Mouse (Mus musculus): ENCODE results near the gene Rnaseh1. TPM values are rescaled to one million over a fixed set of nuclear protein-coding genes. Genes with fewer than 3 reads are reported as not detected.

Rnaseh1 gene
- polyA plus RNA-seq, 1 experiment: 18.7 TPM

DNA sequence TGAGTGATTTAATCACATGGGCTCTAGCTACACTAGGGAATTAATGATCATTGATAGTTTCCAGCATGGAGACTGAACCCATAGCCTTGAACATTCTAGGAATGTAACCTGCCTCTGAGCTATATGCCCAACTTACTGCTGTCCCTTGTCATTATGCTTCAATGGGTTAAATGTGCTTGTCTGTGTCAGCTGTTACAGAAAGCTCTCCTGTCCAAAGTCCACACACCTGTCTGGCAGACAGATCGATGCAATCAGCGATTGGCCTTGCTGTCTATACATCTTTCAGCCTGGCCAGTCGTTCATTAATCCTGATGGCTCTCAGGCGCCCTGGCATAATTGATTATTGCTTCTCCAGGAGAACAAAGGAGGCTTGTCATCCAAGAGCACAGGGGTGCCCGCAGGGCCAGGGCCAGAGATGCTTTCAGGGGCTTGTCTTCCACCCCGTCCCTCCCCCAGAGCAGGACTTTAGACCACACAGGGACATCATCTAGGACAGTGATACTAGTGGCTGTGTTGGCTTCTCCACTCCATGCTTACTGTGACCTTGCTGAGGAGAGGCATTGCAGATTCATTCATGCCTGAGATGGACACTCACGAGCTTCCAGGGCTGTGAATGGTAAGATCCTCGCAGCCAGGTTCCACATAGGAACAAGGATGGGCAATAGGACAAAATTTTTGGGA lies 36.9 kb downstream of the Rnaseh1 start:
- TF ChIP-seq CTCF (IDR thresholded peaks at IDR 0.05; ENCODE audit: extremely low read depth, insufficient read depth, low read length): no peak
- peaks cover 8% of the 10 kb centered on the region; the same call in 1 of the 2 replicates for H3K4me1 ChIP-seq (ENCODE audit: control insufficient read depth, insufficient read depth, low read length)
- H3K4me3 ChIP-seq (ENCODE audit: insufficient read depth, low read length): no peak overlapping the region
- H3K27ac ChIP-seq (ENCODE audit: insufficient read depth, low read length): no peak overlapping the region

DNA sequence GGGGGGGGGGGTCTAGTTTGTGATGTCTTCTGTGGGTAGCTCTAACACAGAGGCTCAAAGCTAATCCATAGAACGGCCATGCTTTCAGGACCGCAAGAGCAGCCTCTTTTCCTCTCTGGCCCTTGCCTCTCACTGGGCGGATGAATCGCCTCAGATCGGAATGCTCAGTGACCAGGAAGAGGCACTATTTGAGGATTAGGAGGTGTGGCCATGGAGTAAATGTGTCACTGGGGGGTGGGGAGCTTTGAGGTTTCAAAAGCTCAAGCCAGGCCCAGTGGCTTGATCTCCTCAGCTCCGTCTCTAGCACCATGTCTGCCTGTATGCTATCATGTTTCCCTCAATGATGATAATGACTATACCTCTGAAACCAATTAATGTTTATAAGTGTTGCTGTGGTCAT lies 39.6 kb downstream of the Rnaseh1 start:
- no peak for TF ChIP-seq CTCF (IDR thresholded peaks at IDR 0.05; ENCODE audit: extremely low read depth, insufficient read depth, low read length)
- no peak for TF ChIP-seq POLR2A (IDR thresholded peaks at IDR 0.05; ENCODE audit: extremely low read depth, insufficient read depth, low read length)

DNA sequence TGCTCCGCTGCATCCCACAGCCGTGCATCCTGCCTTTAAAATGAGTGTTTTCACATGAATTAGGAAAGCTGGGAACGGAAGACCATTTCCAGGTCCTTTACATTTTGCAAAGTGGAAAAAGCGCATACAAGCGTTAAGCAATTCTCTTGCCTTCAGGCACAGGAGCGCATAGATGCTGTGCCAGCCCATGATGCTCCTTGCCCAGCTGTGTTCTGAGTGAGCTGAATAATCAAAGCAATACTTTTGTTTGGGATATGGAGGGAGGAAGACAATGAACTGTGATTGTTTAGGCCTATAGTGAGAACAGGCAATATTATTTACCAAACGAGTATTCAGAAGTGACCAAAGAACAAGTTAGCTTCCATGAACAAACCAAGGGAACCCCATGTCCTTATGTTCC lies 41.3 kb downstream of the Rnaseh1 start:
- no peak for TF ChIP-seq POLR2A (IDR thresholded peaks at IDR 0.05; ENCODE audit: extremely low read depth, insufficient read depth, low read length)
- TF ChIP-seq CTCF (IDR thresholded peaks at IDR 0.05; ENCODE audit: extremely low read depth, insufficient read depth, low read length): no peak
- Histone ChIP-seq H3K4me3 (ENCODE audit: insufficient read depth, low read length) (no peak overlapping the region), H3K4me1 (ENCODE audit: control insufficient read depth, insufficient read depth, low read length) (peaks cover 3% of the 10 kb centered on the region; the same call in 1 of the 2 replicates), H3K27ac (ENCODE audit: insufficient read depth, low read length) (peak overlapping the region; percentile 84)

More for the DNA sequence above, 39.6 kb downstream of the Rnaseh1 start:
- Histone ChIP-seq H3K4me1 (ENCODE audit: control insufficient read depth, insufficient read depth, low read length) (peaks cover 8% of the 10 kb centered on the region; the same call in 1 of the 2 replicates), H3K27ac (ENCODE audit: insufficient read depth, low read length) (no peak overlapping the region), H3K4me3 (ENCODE audit: insufficient read depth, low read length) (no peak overlapping the region)

DNA sequence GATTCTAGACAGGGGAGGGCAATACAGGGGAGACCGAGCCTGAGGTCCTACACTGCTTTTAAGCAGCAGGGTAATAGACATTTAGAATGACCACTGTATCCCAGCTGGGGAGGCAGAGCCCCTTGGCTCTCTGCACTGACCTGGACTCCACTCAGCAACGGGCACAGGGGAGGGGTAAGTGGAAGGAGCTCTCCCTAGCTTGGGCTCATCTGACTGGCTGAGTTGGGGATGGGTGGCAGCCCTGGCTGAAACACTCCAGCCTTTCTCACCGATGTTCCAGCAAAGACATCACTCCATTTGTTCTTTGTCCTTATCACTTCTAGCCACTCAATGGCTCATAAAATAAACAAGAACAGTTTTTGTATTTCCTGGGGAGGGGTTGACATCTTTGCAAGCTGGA lies 44.3 kb downstream of the Rnaseh1 start:
- no peak for TF ChIP-seq CTCF (IDR thresholded peaks at IDR 0.05; ENCODE audit: extremely low read depth, insufficient read depth, low read length)
- TF ChIP-seq POLR2A (IDR thresholded peaks at IDR 0.05; ENCODE audit: extremely low read depth, insufficient read depth, low read length): no peak
- peaks cover 6% of the 10 kb centered on the region for H3K4me1 ChIP-seq (ENCODE audit: control insufficient read depth, insufficient read depth, low read length)
- H3K27ac ChIP-seq (ENCODE audit: insufficient read depth, low read length): 0 out of 2 replicates have a peak overlapping the region, but pooled peaks have one; percentile 16

DNA sequence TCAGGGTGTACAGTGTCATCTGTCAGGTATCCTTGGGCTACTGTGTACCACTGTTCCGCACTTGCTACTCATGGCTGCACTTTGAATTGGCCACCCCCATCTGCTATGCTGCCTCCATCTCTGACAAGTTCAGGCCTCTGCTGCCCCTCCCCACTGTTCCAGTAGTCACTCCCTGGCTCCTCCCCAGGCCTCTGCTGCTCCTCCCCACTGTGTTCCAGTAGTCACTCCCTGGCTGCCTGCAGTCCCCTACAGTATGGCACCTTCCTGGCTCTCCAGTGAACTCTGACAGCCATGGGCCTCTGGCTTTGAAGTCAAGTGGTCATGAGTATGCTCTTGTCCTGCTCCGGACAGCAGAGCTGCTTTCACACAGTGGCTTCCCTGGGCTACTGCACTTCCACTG lies 44.8 kb downstream of the Rnaseh1 start:
- no peak for TF ChIP-seq CTCF (IDR thresholded peaks at IDR 0.05; ENCODE audit: extremely low read depth, insufficient read depth, low read length)
- TF ChIP-seq POLR2A (IDR thresholded peaks at IDR 0.05; ENCODE audit: extremely low read depth, insufficient read depth, low read length): no peak
- Histone ChIP-seq H3K27ac (ENCODE audit: insufficient read depth, low read length) (peak overlapping the region; percentile 16), H3K4me1 (ENCODE audit: control insufficient read depth, insufficient read depth, low read length) (peaks cover 6% of the 10 kb centered on the region), H3K4me3 (ENCODE audit: insufficient read depth, low read length) (no peak overlapping the region)

More for the DNA sequence above, 44.3 kb downstream of the Rnaseh1 start:
- H3K4me3 ChIP-seq (ENCODE audit: insufficient read depth, low read length): no peak overlapping the region

DNA sequence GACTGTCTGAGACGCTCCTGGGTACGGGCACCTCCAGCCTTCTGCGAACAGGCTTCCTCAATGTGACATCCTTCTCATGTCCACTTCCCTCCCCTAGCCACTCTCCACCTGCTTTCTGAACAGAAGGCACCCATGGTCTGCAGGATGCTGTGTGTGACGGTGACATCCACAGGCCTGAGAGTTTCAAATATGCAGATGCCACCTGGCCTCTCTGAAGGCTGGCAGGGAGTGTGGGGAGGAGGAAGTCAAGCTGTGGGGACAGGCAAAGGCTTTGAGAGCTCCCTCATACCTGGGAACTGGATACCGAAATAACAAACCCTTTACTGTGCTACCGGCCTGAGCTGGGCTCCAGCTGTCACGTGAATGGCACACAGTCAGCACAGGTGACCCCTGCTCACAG lies 45.4 kb downstream of the Rnaseh1 start:
- peak overlapping the region; percentile 16 for H3K27ac ChIP-seq (ENCODE audit: insufficient read depth, low read length)
- H3K4me3 ChIP-seq (ENCODE audit: insufficient read depth, low read length): no peak overlapping the region
- H3K4me1 ChIP-seq (ENCODE audit: control insufficient read depth, insufficient read depth, low read length): peaks cover 6% of the 10 kb centered on the region
- TF ChIP-seq POLR2A (IDR thresholded peaks at IDR 0.05; ENCODE audit: extremely low read depth, insufficient read depth, low read length) (no peak), CTCF (IDR thresholded peaks at IDR 0.05; ENCODE audit: extremely low read depth, insufficient read depth, low read length) (no peak)

DNA sequence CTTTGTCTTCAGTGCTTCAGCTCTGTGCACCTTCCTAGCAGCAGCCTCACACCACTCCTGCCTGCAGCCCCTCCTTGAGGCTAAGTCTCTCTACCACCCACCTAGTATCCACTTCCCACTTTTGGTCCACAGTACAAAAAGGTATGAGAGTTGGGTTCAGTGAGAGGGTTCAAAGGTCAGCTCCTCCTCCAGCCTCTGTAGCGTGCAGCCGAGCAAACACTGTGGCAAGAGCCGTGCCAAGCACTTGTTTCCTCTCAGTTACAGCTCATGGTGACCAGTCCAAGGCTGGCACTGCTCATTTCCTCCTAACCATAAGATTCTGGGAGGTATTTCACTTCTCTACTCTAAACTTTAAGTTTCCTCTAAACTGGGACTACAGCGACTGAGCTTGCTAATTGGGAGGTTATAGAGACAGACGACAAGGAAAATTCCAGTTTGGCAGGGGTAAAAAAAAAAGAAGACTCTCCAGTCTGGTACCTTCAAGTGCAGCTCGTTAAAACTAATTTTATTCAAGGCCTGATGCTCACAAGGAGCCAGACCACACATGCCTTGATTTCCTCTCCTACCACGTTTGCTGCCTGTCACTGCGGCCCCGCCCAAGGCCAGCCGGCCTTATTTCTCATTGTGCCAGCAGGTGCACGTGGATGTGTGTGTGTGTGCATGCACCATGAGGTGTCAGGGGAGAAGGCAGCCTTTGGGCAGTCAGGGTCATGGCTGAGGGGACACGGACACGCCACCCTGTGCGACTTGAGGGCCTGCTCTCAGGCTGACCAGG lies 48.6 kb downstream of the Rnaseh1 start:
- Histone ChIP-seq H3K27ac (ENCODE audit: insufficient read depth, low read length) (peak overlapping the region; percentile 65), H3K4me1 (ENCODE audit: control insufficient read depth, insufficient read depth, low read length) (peaks cover 10% of the 10 kb centered on the region), H3K4me3 (ENCODE audit: insufficient read depth, low read length) (no peak overlapping the region)
- TF ChIP-seq CTCF (IDR thresholded peaks at IDR 0.05; ENCODE audit: extremely low read depth, insufficient read depth, low read length): no peak
- TF ChIP-seq POLR2A (IDR thresholded peaks at IDR 0.05; ENCODE audit: extremely low read depth, insufficient read depth, low read length): no peak

DNA sequence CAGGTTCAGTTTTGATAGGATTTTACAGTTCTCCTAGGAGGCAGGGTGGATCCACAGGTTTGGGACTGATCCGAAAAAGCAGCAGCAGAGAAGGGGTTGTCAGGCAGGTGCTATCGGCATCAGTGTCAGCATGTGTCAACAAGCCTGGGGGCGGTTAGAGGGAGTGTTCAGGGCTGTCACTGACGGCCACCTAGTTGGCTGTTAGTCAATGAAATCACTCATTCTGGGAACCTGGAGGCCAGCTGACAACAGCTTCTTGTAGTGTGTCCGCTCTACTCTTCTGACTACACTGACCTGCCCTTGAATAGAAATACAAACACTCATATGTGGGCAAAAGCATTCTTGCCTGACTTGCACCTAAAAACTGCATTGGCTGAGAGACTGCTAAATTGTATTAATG lies 49.7 kb downstream of the Rnaseh1 start:
- Histone ChIP-seq H3K27ac (ENCODE audit: insufficient read depth, low read length) (peak overlapping the region; percentile 22; the same call in 1 of the 2 replicates), H3K4me3 (ENCODE audit: insufficient read depth, low read length) (no peak overlapping the region), H3K4me1 (ENCODE audit: control insufficient read depth, insufficient read depth, low read length) (peaks cover 10% of the 10 kb centered on the region)
- no peak for TF ChIP-seq POLR2A (IDR thresholded peaks at IDR 0.05; ENCODE audit: extremely low read depth, insufficient read depth, low read length)
- TF ChIP-seq CTCF (IDR thresholded peaks at IDR 0.05; ENCODE audit: extremely low read depth, insufficient read depth, low read length): no peak

DNA sequence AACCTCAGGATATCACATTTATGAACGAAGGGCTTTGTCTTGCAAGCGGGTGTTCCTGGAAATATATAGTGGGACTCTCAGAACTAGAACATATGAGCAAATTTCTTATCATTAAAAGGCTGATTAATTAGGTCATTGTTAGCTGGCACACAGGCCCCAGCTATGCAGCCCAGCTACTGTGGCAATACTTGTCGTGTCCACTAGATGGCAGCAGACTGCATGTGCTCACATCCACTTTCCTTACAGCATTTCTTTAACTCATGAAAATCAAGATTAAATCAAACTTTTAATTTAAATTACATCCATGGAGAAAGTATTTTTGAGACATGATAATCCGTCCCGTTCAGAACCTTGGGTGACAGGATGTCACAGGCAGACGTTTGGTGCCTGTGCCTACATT lies 50.3 kb downstream of the Rnaseh1 start:
- Histone ChIP-seq H3K4me3 (ENCODE audit: insufficient read depth, low read length) (no peak overlapping the region), H3K4me1 (ENCODE audit: control insufficient read depth, insufficient read depth, low read length) (peaks cover 12% of the 10 kb centered on the region), H3K27ac (ENCODE audit: insufficient read depth, low read length) (peak overlapping the region; percentile 74)
- no peak for TF ChIP-seq POLR2A (IDR thresholded peaks at IDR 0.05; ENCODE audit: extremely low read depth, insufficient read depth, low read length)
- peak; percentile 89 for TF ChIP-seq CTCF (IDR thresholded peaks at IDR 0.05; ENCODE audit: extremely low read depth, insufficient read depth, low read length)

DNA sequence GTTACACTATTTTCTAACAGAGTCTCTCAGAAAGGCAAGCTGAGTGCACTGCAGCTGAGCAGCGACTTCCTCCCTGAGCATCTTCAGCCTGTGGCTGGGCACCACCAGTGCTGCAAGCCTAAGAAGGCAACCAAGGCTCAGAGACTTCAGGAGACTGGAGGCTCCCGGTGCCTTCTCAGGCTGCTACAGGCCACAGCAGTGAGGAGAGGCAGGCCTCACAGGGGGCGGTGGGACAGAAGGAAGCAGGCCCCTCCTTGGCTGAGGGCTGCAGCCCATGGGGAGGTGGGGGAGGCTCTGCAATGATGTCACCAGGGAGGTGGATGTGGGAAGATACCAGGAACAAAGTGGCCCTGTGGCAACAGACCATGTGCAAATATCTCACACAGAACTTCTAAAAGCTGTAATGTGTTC lies 50.7 kb downstream of the Rnaseh1 start:
- no peak overlapping the region for H3K4me3 ChIP-seq (ENCODE audit: insufficient read depth, low read length)
- peak overlapping the region; percentile 74 for H3K27ac ChIP-seq (ENCODE audit: insufficient read depth, low read length)
- no peak for TF ChIP-seq POLR2A (IDR thresholded peaks at IDR 0.05; ENCODE audit: extremely low read depth, insufficient read depth, low read length)
- TF ChIP-seq CTCF (IDR thresholded peaks at IDR 0.05; ENCODE audit: extremely low read depth, insufficient read depth, low read length): no peak
- peaks cover 13% of the 10 kb centered on the region for H3K4me1 ChIP-seq (ENCODE audit: control insufficient read depth, insufficient read depth, low read length)

Data from cortical plate, adult 2 months (tissue).